Mouse (Mus musculus) stomach, postnatal 0 days (tissue): ENCODE measurements around the gene Cd80.

Experiments used
- CTCF ChIP-seq: IDR thresholded peaks from 2 replicates; pipeline ENCODE4 v1.5.1; 2016; ENCODE audit warnings: antibody characterized with exemption, low read depth, mild to moderate bottlenecking, moderate library complexity
- EP300 ChIP-seq: optimal IDR thresholded peaks from 2 replicates; pipeline ENCODE3; 2016; ENCODE audit warnings: antibody characterized with exemption

GRCm38 (mm10) chr16:38474677-38475286 lies 19.4 kb downstream of the Cd80 start:
- TF ChIP-seq CTCF (no peak), EP300 (no peak)
